Mouse (Mus musculus): ENCODE measurements around the gene Ankrd54. TPM values are rescaled to one million over a fixed set of nuclear protein-coding genes. Genes with fewer than 3 reads are reported as not detected.
"Not testable (repeated sequence)": the region's sequence is repeated elsewhere in the genome, so short reads cannot be mapped to it uniquely, and the experiment has no call there.

Gene Ankrd54
- total RNA-seq, 2 experiments from 2014 or later, result 3.6 to 4.4 TPM

DNA sequence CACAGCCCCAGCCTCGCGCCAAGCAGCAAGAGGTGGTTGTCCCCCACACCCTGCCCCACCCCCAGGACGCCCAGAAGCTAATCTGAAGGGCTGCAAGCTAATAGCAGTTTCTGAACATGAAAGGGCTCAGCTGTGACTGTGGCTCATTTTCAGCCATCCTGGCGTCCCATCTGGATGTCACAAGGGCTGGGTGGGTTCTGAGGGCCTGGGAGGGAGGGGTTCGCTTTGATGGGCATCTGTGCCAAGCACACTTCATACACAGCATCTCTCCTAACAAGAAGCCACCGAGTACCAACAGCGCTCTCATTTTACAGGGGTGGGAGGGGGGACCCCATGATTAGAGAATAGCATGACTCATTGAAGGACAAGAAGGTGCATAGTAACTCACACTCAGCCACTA, 49.3 kb downstream of the Ankrd54 start:
- DNase-seq, result no peak

DNA sequence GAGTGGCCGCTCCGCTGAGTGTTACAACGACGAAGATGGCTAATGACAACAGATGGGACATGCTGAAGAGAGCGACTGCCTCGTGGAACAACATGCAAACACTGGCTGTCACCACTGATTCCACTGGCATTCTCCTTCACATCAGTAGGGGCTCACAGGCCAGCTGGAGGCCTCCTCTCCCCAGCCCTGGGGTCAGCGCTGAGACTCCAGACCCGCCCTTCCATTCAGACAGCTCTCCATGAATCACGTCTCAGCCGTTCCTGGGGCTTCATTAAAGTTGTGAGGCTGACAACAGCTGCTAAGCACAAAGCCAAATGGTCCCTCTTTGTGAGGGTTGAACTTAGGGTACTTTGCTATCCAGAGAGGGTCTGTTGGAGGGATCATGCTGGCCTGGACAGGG, 51.1 kb downstream of the Ankrd54 start:
- no peak for DNase-seq

DNA sequence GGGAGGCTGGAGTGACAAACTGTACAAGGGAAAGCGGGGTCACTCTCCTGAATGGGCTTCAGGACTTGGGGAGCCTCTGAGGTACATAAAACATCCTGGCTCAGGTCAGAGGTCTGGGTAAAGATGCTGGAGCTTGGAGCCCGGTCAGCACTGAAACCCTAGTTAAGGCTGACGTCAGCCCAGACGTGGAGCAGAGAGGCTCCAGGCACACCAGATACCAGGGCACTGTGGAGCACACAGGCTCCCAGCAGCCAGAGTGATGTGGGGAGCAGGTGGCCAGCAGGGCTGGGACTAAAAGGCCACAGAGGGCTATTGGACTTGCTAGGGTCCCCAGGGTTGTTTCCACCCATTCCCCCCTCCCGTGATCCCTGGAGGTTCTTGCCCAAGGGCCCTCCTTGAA, 53.0 kb downstream of the Ankrd54 start:
- no peak for DNase-seq

DNA sequence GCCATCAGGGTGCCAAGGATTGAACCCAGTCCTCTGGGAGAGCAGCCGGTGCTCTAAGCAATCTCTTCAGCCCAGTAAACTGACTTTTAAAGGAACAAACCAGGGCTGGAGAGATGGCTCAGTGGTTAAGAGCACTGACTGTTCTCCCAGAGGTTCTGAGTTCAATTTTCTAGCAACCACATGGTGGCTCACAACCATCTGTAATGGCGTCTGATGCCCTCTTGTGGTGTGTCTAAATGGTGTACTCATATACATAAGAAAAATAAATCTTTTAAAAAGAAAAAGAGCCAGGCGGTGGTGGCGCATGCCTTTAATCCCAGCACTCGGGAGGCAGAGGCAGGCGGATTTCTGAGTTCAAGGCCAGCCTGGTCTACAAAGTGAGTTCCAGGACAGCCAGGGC, 54.9 kb downstream of the Ankrd54 start:
- DNase-seq, result not testable (repeated sequence)

DNA sequence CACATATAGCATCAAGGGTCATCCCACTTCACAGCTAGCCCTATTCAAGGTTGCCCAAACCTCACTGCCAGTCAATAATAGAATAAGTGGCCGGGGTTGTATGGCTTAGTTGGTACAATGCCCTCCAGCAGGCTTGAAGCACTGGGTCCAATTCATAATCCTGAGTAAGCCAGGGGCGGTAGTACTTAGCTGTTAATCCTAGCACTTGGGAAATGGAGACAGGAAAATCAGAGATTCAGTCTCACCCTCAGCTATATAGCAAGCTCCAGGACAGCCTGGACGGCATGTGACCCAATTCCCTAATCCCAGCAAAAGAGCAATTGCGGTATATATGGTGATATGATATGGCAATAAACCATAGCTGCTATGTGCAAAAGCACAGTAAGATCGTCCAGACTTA, 55.6 kb downstream of the Ankrd54 start:
- DNase-seq, result no peak

DNA sequence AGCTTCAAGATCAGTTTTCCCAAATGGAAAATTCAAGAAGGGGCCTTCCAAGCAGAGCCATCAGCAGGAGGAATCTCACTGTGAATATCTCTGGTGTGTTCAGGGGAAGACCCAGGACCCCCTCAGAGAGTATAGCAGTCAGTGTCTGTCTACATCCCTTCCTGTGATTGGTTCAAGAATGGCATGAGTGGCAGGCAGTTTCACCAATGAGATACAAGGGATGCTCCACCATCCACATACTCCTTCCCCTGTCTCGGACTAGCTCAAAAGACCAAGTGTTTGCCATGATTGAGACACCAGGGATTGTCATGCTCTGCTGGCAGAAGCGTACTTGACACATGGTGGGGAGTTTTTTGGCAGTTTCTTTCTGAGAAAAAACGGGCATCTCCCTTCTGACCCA, 56.1 kb downstream of the Ankrd54 start:
- DNase-seq, result no peak

DNA sequence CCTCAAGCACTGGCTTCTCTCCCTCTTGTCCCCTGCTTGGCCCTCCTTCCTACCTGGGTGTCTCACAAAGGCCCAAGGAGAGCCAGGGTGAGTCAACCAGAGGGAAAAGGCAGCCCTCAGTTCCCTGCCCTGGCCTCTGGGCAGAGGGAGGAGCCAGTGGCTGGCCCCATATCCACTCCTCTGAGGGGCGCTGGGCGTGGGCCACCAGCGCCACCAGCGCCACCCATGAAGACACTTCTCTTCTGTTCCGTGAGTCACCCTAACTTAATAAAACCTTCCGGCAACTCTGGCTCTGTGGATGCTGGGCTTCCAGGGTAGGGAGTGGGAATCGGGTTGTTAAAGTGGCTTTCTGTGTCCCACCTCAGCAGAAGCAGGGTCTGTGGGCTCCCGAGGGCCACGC, 57.1 kb downstream of the Ankrd54 start:
- no peak for DNase-seq

Other genes with a start within 250 kb of the Ankrd54 start
- gene Cdc42ep1, start 220.3 kb downstream of the Ankrd54 start, total RNA-seq (2021), result 10 to 100 TPM in 1 of 2 experiments, 1 to 10 TPM in 1; 9.3 to 10.5 TPM
- not detected for gene Lgals2, start 207.4 kb downstream of the Ankrd54 start, total RNA-seq (2021)
- 10 to 100 TPM; 33.5 to 34.2 TPM for gene Gga1, start 185.7 kb downstream of the Ankrd54 start, total RNA-seq (2021)
- gene Gm49510, start 163.2 kb downstream of the Ankrd54 start, total RNA-seq (2021), result under 1 TPM in 1 of 2 experiments, not detected in 1; 0.11 TPM
- gene Sh3bp1, start 163.1 kb downstream of the Ankrd54 start, total RNA-seq (2021), result 1 to 10 TPM; 2.6 to 3.1 TPM
- gene Pdxp, start 149.0 kb downstream of the Ankrd54 start, total RNA-seq (2021), result 1 to 10 TPM; 2.3 TPM
- gene Lgals1, start 136.2 kb downstream of the Ankrd54 start, total RNA-seq (2021), result 100 to 1,000 TPM; 224 to 270 TPM
- gene Nol12, start 128.0 kb downstream of the Ankrd54 start, total RNA-seq (2021), result 10 to 100 TPM; 22.2 to 23.1 TPM
- gene Triobp, start 115.2 kb downstream of the Ankrd54 start, total RNA-seq (2021), result 10 to 100 TPM; 35.3 to 42.2 TPM
- gene H1f0, start 34.4 kb downstream of the Ankrd54 start, total RNA-seq (2021), result 10 to 100 TPM; 73.2 to 75.3 TPM
- not detected for gene Galr3, start 21.0 kb downstream of the Ankrd54 start, total RNA-seq (2021)
- 10 to 100 TPM; 46.3 to 53.2 TPM for gene Eif3l, start 12.3 kb upstream of the Ankrd54 start, total RNA-seq (2021)
- gene Micall1, start 46.0 kb upstream of the Ankrd54 start, total RNA-seq (2021), result 10 to 100 TPM; 14.0 to 15.0 TPM
- 10 to 100 TPM; 65.8 to 66.9 TPM for gene Polr2f, start 78.1 kb upstream of the Ankrd54 start, total RNA-seq (2021)
- gene 1700088E04Rik, start 78.4 kb upstream of the Ankrd54 start, total RNA-seq (2021), result 1 to 10 TPM in 1 of 2 experiments, under 1 TPM in 1; 0.56 to 1.6 TPM
- 1 to 10 TPM; 1.3 to 1.8 TPM for gene Sox10, start 102.3 kb upstream of the Ankrd54 start, total RNA-seq (2021)
- 10 to 100 TPM; 24.8 to 28.5 TPM for gene Pick1, start 166.3 kb upstream of the Ankrd54 start, total RNA-seq (2021)
- under 1 TPM; 0.23 to 0.54 TPM for gene Gm49486, start 166.5 kb upstream of the Ankrd54 start, total RNA-seq (2021)
- under 1 TPM in 1 of 2 experiments, not detected in 1; 0.20 TPM for gene Slc16a8, start 191.9 kb upstream of the Ankrd54 start, total RNA-seq (2021)
- 1 to 10 TPM; 1.6 to 1.9 TPM for gene Baiap2l2, start 222.6 kb upstream of the Ankrd54 start, total RNA-seq (2021)

Data from gastrocnemius, postnatal 25 days (tissue).